Mouse (Mus musculus) thymus, postnatal 10 days (tissue): ENCODE data around the gene Dock2.

ENCODE experiments used
- DNase-seq, 2 experiments: peaks; one replicate each; pipeline ENCODE4 v3.0.0; 2021; ENCODE audit warnings: low spot score in 2 of 2

The Dock2 gene

GRCm38 (mm10) chr11:34769946-34770345, 13.7 kb downstream of the Dock2 start:
- no peak for DNase-seq

DNA sequence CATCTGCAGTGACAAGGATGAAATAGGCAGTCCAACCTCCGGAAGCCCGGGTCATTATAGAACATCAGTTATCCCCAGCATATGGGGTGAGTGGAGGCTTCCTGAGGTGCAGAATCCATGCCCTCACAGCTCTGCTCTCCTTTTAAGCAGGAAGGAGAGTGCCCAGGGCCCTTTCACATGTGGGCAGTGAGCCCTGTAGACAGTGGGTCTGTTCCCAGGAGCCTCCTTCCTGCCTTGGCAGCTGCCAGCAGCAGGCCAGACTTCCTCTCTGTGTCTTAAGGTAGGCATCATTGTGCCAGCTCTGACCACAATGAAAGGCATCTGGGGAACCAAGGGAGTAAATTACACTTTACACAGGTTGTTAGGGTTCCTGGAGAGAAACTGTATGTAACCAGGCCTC, 14.3 kb downstream of the Dock2 start:
- DNase-seq: peak in 1 of 2 experiments; percentile 19

- DNase-seq: no peak
Observed at GRCm38 (mm10) chr11:34763739-34764361, 19.8 kb downstream of the Dock2 start.

DNA sequence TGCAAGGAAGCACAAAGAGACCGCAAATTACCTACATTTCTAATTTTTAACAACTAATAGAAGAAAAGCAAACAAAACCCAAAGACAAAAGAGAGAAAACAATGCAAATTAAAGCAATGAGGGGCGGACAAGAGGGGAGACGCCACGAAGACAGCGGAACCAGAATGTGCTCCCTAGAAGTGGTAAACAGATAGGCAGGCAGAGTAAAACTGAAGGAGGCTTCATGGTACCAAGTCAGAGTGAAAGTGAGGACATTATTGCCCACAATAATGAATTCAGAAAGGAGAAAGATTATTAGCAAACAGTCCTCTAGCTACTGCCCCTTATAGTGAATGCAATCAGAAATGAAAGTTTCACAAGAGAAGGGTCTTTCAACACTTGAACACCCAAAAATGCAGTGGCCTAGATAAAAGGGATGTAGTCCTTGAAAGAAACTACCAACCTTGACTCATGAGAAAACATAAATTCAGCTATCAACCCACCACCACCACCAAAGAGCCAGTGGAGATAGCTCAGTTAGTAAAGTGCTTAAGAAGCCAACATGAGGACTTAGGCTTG, 21.0 kb downstream of the Dock2 start:
- DNase-seq: no peak

DNA sequence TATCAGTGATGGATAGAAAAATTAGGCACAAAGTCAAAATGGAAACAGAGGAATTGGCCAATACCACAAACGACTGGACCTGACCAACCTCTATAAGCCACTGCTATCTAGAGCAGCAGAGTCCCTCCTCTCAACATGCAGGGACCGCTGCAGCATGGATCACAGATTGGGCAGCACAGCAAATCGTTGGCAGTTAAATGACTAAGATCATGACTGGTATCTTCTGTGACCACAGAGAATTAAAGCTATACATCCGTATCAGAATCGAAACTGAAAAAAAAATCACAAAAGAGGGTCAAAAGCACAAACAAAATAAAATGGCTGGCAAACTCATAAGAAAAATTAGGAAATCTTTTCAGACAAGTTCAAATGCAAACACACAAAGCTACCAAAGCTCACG, 21.6 kb downstream of the Dock2 start:
- DNase-seq: no peak

DNA sequence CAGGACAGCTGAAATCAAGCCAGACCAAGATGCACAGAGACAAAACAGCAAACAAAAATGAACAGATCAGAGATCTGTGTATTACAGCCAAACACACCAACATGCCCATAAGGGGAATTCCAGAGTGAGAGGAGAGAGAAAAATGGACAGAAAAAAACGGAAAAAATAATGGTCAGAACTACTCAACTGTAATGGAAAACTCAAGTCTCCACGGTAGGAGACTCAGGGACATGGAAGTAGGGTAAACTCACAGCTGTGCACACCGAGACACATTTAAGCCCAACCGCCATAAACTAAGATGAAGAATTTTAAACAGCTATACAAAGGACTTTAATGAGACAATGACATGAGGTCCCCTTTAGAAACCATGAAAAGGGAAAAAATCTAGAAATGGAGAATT, 24.1 kb downstream of the Dock2 start:
- no peak for DNase-seq

DNA sequence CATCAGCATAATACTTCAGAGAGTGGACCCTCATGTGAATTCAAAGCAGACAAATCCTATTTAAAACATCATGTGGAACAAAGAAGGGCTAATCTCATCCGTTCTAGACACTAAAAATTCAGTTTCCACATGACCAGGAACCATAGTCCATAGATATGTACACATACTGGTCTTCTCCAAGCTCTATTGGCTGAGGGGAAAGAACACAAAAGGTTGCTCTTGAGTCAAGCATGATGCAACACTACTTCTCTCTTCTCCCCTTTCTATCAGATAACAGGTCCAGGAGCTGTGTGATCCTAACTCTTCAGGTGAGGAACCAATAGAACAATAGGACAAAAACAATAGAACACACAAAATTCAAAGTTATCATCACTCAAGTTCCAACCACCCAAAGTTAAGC, 42.6 kb downstream of the Dock2 start:
- no peak for DNase-seq

- DNase-seq: no peak
Observed at GRCm38 (mm10) chr11:34739816-34740215, 43.9 kb downstream of the Dock2 start.

DNA sequence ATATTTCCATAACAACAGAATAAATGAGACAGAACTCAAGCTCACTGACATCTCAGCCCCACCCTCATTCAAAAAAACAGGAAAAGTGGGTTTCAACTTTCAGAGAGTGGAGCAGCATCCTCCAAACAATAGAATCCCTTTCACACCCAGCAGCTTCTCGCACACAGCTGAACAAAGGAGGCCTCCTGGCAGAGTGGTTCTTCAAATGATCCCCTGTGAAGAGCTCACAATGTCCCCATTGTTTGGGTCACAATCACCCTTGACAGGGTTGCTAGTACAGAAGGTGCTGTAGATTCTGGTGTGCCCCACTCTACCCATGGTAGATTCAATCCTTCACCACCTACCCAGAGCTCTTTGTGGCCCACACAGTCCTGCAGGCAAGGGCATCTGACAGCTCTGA, 44.7 kb downstream of the Dock2 start:
- DNase-seq: no peak

DNA sequence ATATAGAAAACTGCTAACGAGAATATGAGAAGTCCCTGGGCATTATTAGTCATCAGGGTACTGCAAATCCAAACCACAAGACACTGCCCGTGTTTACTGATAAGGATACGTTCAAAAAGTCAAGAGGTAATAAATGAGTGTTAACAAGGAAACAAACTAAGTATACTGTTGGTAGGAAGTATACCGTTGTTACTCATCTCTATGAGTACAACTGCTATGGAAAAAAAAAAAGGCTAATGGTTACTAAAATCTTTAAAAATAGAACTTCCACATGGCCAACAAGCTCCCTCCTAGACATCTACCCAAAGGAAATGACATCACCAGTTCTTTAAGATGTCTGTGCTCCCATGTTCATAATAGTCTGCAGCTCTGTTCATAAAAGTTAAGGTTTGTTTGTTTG, 46.5 kb downstream of the Dock2 start:
- DNase-seq: no peak

DNA sequence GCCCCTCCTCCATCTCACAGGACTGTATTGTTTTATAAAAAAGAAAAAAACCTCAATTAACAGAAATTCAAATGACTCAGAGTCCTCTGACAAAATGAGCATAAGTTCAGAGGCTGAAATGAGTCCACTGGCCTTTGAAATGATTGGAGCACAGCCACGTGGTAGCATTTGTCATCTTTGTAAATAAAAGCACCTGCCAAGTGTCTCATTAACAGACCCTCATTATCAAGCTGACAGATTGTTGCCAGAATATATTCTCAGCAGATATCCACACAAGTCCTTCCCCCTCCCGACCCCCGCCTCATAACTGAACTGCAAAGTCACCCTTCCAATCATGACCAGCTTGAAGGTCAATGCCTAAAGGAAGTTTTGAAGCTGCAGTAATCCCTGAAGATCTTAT, 49.7 kb downstream of the Dock2 start:
- no peak for DNase-seq

DNA sequence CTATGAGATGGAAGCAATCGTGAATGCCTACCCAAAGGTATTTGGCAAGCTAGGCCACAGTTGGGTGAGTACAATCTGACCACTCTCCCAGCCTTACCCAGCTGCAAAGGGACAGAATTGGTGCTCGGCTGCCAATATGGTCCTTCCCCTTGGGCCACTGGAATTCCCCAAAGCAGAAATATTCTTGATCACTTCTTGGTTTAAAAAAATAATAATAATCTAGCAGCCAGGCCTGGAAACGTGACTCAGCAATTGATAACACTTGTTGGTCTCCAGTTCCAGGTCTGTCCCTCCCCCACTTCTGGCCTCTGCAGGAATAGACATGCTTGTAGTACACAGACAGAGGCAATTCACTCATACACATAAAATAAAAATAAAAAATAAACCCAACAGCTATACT, 56.2 kb downstream of the Dock2 start:
- DNase-seq: no peak

GRCm38 (mm10) chr11:34726699-34727347, 56.9 kb downstream of the Dock2 start:
- no peak for DNase-seq

GRCm38 (mm10) chr11:34713360-34713759, 70.3 kb downstream of the Dock2 start:
- no peak for DNase-seq

DNA sequence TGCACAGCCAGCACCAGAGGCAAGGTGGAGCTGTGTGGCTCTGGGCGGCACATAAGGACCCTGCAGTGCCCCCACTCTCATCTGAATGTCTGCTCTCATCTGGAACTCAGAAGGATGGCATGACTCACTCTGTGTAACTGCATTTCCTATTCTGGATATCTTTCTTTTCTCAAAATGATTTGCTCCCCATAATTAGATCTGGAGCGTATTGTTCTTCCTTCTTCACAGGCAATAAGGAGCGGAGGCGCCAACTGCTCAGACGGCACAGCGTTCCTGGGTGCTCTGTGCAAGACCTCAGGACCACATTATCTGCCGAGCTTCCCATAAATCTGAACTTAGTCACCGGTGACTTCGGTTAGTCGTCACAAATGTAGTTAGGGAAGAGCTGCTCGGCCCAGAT, 75.4 kb downstream of the Dock2 start:
- DNase-seq: no peak

DNA sequence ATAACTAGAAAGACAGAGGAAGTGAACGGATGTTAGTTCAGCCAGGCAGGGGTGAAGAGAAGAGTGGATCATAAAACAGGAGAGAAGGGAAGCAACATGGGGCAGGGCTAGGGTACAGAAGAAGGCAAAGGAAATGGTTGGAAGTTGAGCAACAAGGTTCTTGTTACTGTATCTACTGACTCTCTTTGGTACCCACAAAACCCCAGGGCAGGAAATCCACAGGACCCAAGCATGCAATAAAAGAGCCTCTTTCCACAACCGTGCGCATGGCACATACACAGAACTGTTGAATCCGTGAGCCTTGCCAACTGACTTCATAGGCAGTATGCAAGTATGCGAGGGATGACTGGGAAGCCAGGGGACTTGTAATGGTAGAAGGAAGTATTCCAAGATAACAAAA, 76.3 kb downstream of the Dock2 start:
- no peak for DNase-seq

GRCm38 (mm10) chr11:34705108-34705446, 78.6 kb downstream of the Dock2 start:
- no peak for DNase-seq

DNA sequence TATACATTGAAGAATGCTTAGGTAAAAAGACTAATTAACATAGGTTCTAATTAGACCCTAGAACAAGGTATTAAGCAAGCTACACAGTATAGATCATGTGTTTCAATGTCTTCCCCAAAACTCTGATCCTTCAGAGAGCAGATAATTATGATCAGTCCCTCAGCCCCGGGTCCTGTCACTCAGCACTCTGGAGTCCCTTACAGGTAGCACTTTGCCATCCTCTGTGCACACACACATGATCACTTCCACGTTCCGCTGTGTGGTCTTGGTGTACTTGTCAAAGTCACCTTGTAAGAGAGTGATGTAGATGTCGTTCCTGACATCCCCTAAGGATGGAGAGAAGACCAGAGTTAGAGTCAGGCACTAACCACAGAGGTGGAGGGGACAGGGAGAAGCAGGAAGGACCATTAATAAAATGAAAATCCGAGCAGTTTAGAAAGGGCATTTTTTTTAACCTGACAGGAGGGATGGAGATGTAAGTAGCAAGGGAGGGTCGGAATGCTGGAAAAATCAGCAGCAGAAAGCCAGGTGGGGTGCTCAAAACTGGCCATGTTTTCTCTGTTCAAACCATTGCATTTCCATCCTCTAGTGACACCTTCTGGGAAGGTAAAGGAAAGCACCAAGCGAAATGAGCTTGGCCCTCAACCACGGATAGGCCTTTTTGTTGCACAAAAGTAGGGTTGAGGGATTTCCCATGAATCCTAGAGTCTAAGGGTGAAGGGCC, 79.1 kb downstream of the Dock2 start:
- DNase-seq: no peak

DNA sequence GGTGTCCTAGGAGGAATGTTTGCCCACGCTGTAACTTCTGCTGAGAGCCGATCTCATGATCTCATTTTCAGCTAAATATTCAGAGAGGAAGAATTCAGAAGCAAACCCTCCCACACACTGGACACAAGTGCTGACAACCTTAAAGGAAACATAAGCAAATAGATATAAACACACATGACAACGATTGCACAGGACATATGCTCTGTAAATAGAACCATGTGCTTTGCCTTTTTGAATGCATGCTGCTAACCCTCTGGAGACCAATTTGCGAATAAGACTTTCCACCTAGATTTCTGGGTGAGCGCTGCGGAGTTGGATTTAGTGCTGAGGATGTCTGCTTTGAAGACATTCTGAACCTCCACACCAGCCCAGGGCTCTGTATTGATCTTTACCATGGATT, 79.8 kb downstream of the Dock2 start:
- no peak for DNase-seq

DNA sequence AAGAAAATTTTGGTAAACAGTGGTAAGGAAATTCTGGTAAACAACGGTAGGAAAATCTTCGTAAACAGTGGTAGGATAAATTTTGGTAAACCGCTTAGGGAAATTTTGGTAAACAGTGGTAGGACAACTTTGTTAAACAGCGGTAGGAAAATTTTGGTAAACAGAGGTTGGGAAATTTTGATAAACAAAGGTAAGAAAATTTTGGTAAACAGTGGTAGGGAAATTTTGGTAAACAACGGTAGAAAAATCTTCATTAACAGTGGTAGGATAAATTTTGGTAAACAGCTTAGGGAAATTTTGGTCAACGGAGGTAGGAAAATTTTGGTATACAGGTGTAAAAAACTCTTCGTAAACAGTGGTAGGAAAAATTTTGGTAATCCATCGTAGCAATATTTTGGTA, 101.9 kb downstream of the Dock2 start:
- peak in 1 of 2 experiments; percentile 22 for DNase-seq

DNA sequence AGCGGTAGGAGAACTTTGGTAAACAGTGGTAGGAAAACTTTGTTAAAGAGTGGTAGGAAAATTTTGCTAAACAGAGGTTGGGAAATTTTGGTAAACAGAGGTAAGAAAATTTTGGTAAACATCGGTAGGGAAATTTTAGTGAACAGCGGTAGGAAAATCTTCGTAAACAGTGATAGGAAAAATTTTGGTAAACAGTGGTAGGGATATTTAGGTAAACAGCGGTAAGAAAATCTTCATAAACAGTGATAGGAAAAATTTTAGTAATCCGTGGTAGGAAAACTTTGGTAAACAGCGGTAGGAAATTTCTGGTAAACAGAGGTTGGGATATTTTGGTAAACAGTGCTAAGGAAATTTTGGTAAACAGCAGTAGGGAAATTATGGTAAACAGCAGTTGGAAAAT, 239.1 kb downstream of the Dock2 start:
- DNase-seq: no peak

DNA sequence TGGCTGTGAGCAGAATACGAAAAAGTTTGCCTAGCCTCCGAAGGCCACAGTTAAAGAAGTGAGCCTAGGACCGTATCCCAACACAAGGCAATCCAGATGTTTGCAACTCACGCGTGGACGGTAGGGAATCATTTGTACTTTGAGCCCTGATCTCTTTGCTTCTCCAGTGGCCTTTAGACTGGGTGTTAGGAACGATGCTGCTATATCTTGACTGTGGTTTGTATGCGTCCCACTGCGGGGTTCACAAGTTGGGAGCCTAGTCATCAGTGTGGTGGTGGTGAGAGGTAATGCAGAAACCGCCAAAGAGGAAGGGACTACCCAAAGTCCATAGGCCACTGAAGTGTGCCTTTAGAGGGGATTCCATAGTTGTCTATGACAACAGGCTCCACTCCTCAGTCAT, 251.6 kb downstream of the Dock2 start:
- DNase-seq: no peak

DNA sequence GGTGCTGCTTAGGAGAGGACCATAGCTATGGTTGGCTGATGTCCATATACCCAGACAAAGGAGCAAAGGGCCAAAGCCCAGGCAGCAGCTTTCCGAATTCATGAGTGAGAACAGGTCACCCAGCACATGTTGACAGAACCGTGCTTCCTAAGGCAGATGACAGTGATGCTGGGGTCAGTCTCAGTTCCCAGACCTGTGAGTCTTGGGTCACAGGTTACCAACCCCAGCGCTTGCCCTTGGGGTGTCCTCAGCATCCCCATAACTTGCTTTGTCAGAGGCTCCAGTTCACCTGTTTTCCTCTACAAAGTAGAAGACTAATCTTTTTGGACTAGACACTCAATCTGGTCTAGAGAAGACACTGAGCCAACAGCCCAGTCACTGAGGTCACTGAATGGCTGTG, 252.7 kb downstream of the Dock2 start:
- no peak for DNase-seq
